Mouse (Mus musculus) embryonic facial prominence, embryonic 12.5 days (tissue): ENCODE results near the gene Ccr9. TPM values are rescaled to one million over a fixed set of nuclear protein-coding genes. Genes with fewer than 3 reads are reported as not detected.
"Not testable (repeated sequence)": the region's sequence is repeated elsewhere in the genome, so short reads cannot be mapped to it uniquely, and the experiment has no call there.

Experiments used
- ATAC-seq: fragments of 200-750 bp; cut with Nextera tagmentation; 2 replicates; pipeline ENCODE4 v1.8.0; 2017; ENCODE audit not compliant: insufficient number of reproducible peaks, insufficient read depth, low FRiP score, low TSS enrichment
- H3K27ac ChIP-seq: fragments of 300-500 bp; sonication (generic); 2 replicates; pipeline ENCODE4 v1.5.1; 2016; ENCODE audit warnings: mild to moderate bottlenecking
- H3K27me3 ChIP-seq: fragments of 300-500 bp; sonication (generic); 2 replicates; pipeline ENCODE4 v1.6.1; 2016; ENCODE audit warnings: mild to moderate bottlenecking, moderate library complexity
- H3K36me3 ChIP-seq: fragments of 300-500 bp; sonication (generic); 2 replicates; pipeline ENCODE4 v1.6.1; 2016; ENCODE audit warnings: mild to moderate bottlenecking
- H3K4me1 ChIP-seq: fragments of 300-500 bp; sonication (generic); 2 replicates; pipeline ENCODE4 v1.6.1; 2016
- H3K4me2 ChIP-seq: fragments of 300-500 bp; sonication (generic); replicated peaks from 2 replicates; pipeline ENCODE4 v1.6.1; 2016; ENCODE audit warnings: mild to moderate bottlenecking, moderate library complexity
- H3K4me3 ChIP-seq: fragments of 300-500 bp; sonication (generic); 2 replicates; pipeline ENCODE4 v1.5.1; 2016; ENCODE audit warnings: mild to moderate bottlenecking
- H3K9ac ChIP-seq: fragments of 300-500 bp; sonication (generic); 2 replicates; pipeline ENCODE4 v1.6.1; 2016; ENCODE audit warnings: mild to moderate bottlenecking, moderate library complexity
- H3K9me3 ChIP-seq: fragments of 300-500 bp; sonication (generic); 2 replicates; pipeline ENCODE4 v1.6.1; 2016; ENCODE audit warnings: mild to moderate bottlenecking, moderate library complexity
- WGBS: fragments of 180-500 bp; shearing (Covaris S2); methylation state at CpG from one replicate; pipeline ENCODE4 v1.1.7; 2016; 5-methylcytosine and 5-hydroxymethylcytosine counted together
- polyA plus RNA-seq: library from polyadenylated mRNA; unstranded; fragments of >200 nt; fragmentation: Nextera tagmentation; extraction: Ambion mirVana; gene quantifications from 2 replicates; pipeline ENCODE4 v1.2.1, GENCODE M21; 2016

The Ccr9 gene
- polyA plus RNA-seq, 1 experiment from 2014 or later = 0.18 TPM

GRCm38 (mm10) chr9:123717186-123718008 is 39.2 kb downstream of the Ccr9 start, which contains the start of gene Lztfl1:
Gene Lztfl1 (minus strand): TSS chr9:123717697.
- WGBS = under 1% methylated on average over 55 of the region's 55 CpGs
- peak within 1 kb of the TSS; percentile 63 for H3K4me2 ChIP-seq
- peak; percentile 99 for ATAC-seq
- peaks cover 5% of the 10 kb centered on the region; the same call in 1 of the 2 replicates for H3K4me1 ChIP-seq
- no peaks in the 10 kb centered on the region for H3K9me3 ChIP-seq
- peak within 1 kb of the TSS; percentile 60 for H3K9ac ChIP-seq
- H3K36me3 ChIP-seq = no peaks in the 10 kb centered on the region
- H3K4me3 ChIP-seq = peak within 1 kb of the TSS; percentile 64
- 0 out of 2 replicates have a peak within 1 kb of the TSS, but pooled peaks have one; percentile 57 for H3K27ac ChIP-seq
- no peaks in the 10 kb centered on the region for H3K27me3 ChIP-seq

- 69% methylated on average over 2 of the region's 2 CpGs for WGBS
- H3K4me3 ChIP-seq = no peak overlapping the region
- no peak overlapping the region for H3K9ac ChIP-seq
- H3K9me3 ChIP-seq = no peaks in the 10 kb centered on the region
- no peak for ATAC-seq
- H3K27ac ChIP-seq = no peak overlapping the region
- H3K4me2 ChIP-seq = no peak overlapping the region
- no peaks in the 10 kb centered on the region for H3K36me3 ChIP-seq
- H3K27me3 ChIP-seq = no peaks in the 10 kb centered on the region
- no peaks in the 10 kb centered on the region for H3K4me1 ChIP-seq
Measured at GRCm38 (mm10) chr9:123722737-123723493, 44.7 kb downstream of the Ccr9 start.

- no peak for ATAC-seq
- Histone ChIP-seq H3K4me2 (no peak overlapping the region), H3K27me3 (no peaks in the 10 kb centered on the region), H3K4me3 (no peak overlapping the region), H3K27ac (no peak overlapping the region), H3K36me3 (no peaks in the 10 kb centered on the region), H3K9me3 (no peaks in the 10 kb centered on the region), H3K4me1 (no peaks in the 10 kb centered on the region), H3K9ac (no peak overlapping the region)
- 68% methylated on average over 3 of the region's 3 CpGs for WGBS
Measured at GRCm38 (mm10) chr9:123731271-123731670, 53.0 kb downstream of the Ccr9 start.

- H3K4me3 ChIP-seq = no peak overlapping the region
- no peak overlapping the region for H3K4me2 ChIP-seq
- no peaks in the 10 kb centered on the region for H3K9me3 ChIP-seq
- H3K27ac ChIP-seq = no peak overlapping the region
- ATAC-seq = no peak
- 78% methylated on average over 3 of the region's 3 CpGs for WGBS
- H3K4me1 ChIP-seq = no peaks in the 10 kb centered on the region
- no peaks in the 10 kb centered on the region for H3K27me3 ChIP-seq
- H3K36me3 ChIP-seq = no peaks in the 10 kb centered on the region
- H3K9ac ChIP-seq = no peak overlapping the region
Measured at GRCm38 (mm10) chr9:123734133-123734532, 55.9 kb downstream of the Ccr9 start.

GRCm38 (mm10) chr9:123740799-123741198 is 62.6 kb downstream of the Ccr9 start:
- Histone ChIP-seq H3K9me3 (no peaks in the 10 kb centered on the region), H3K36me3 (no peaks in the 10 kb centered on the region), H3K9ac (no peak overlapping the region), H3K27me3 (no peaks in the 10 kb centered on the region), H3K4me1 (no peaks in the 10 kb centered on the region), H3K27ac (no peak overlapping the region), H3K4me2 (no peak overlapping the region), H3K4me3 (no peak overlapping the region)
- WGBS = 74% methylated on average over 4 of the region's 4 CpGs
- no peak for ATAC-seq

GRCm38 (mm10) chr9:123749687-123750086 is 71.4 kb downstream of the Ccr9 start:
- H3K27ac ChIP-seq, H3K4me3 ChIP-seq, H3K27me3 ChIP-seq, ATAC-seq, H3K9me3 ChIP-seq, H3K9ac ChIP-seq, H3K4me1 ChIP-seq, H3K4me2 ChIP-seq, H3K36me3 ChIP-seq: not testable (repeated sequence)
- 90% methylated on average over 7 of the region's 8 CpGs for WGBS

- H3K4me1 ChIP-seq = no peaks in the 10 kb centered on the region
- H3K9ac ChIP-seq = no peak overlapping the region
- 84% methylated on average over 4 of the region's 4 CpGs for WGBS
- H3K36me3 ChIP-seq = no peaks in the 10 kb centered on the region
- no peaks in the 10 kb centered on the region for H3K9me3 ChIP-seq
- H3K27ac ChIP-seq = no peak overlapping the region
- H3K4me3 ChIP-seq = no peak overlapping the region
- no peaks in the 10 kb centered on the region for H3K27me3 ChIP-seq
- H3K4me2 ChIP-seq = no peak overlapping the region
- ATAC-seq = no peak
Measured at GRCm38 (mm10) chr9:123754333-123754732, 76.1 kb downstream of the Ccr9 start.

GRCm38 (mm10) chr9:123756752-123757151 is 78.5 kb downstream of the Ccr9 start:
- 63% methylated on average over 3 of the region's 3 CpGs for WGBS
- H3K27me3 ChIP-seq = no peaks in the 10 kb centered on the region
- H3K9me3 ChIP-seq = no peaks in the 10 kb centered on the region
- H3K4me2 ChIP-seq = no peak overlapping the region
- no peak overlapping the region for H3K27ac ChIP-seq
- H3K4me1 ChIP-seq = no peaks in the 10 kb centered on the region
- ATAC-seq = no peak
- no peak overlapping the region for H3K9ac ChIP-seq
- H3K4me3 ChIP-seq = no peak overlapping the region
- no peaks in the 10 kb centered on the region for H3K36me3 ChIP-seq

- H3K27me3 ChIP-seq = no peaks in the 10 kb centered on the region
- H3K4me3 ChIP-seq = no peak overlapping the region
- no peak overlapping the region for H3K9ac ChIP-seq
- 56% methylated on average over 2 of the region's 2 CpGs for WGBS
- H3K9me3 ChIP-seq = no peaks in the 10 kb centered on the region
- H3K4me1 ChIP-seq = no peaks in the 10 kb centered on the region
- no peak overlapping the region for H3K4me2 ChIP-seq
- H3K36me3 ChIP-seq = no peaks in the 10 kb centered on the region
- no peak for ATAC-seq
- no peak overlapping the region for H3K27ac ChIP-seq
Measured at GRCm38 (mm10) chr9:123757326-123757725, 79.1 kb downstream of the Ccr9 start.

GRCm38 (mm10) chr9:123758156-123758555 is 79.9 kb downstream of the Ccr9 start:
- H3K27me3 ChIP-seq = no peaks in the 10 kb centered on the region
- H3K27ac ChIP-seq = no peak overlapping the region
- H3K4me3 ChIP-seq = no peak overlapping the region
- no peak for ATAC-seq
- no peak overlapping the region for H3K9ac ChIP-seq
- H3K36me3 ChIP-seq = no peaks in the 10 kb centered on the region
- no peak overlapping the region for H3K4me2 ChIP-seq
- 86% methylated on average over 1 of the region's 1 CpGs for WGBS
- no peaks in the 10 kb centered on the region for H3K9me3 ChIP-seq
- H3K4me1 ChIP-seq = no peaks in the 10 kb centered on the region; the same call in 1 of the 2 replicates

GRCm38 (mm10) chr9:123758645-123759044 is 80.4 kb downstream of the Ccr9 start:
- no peak overlapping the region for H3K27ac ChIP-seq
- WGBS = 68% methylated on average over 4 of the region's 4 CpGs
- H3K4me2 ChIP-seq = no peak overlapping the region
- H3K27me3 ChIP-seq = no peaks in the 10 kb centered on the region
- no peaks in the 10 kb centered on the region for H3K9me3 ChIP-seq
- ATAC-seq = no peak
- H3K36me3 ChIP-seq = no peaks in the 10 kb centered on the region
- no peak overlapping the region for H3K9ac ChIP-seq
- no peak overlapping the region for H3K4me3 ChIP-seq
- no peaks in the 10 kb centered on the region; the same call in 1 of the 2 replicates for H3K4me1 ChIP-seq

GRCm38 (mm10) chr9:123760806-123761205 is 82.6 kb downstream of the Ccr9 start:
- Histone ChIP-seq H3K27me3 (no peaks in the 10 kb centered on the region), H3K27ac (no peak overlapping the region), H3K4me3 (no peak overlapping the region), H3K9ac (no peak overlapping the region), H3K36me3 (no peaks in the 10 kb centered on the region), H3K9me3 (no peaks in the 10 kb centered on the region), H3K4me2 (no peak overlapping the region), H3K4me1 (no peaks in the 10 kb centered on the region; the same call in 1 of the 2 replicates)
- no peak for ATAC-seq
- WGBS = 82% methylated on average over 3 of the region's 3 CpGs
